Mouse (Mus musculus) ES-E14 (cell line): ENCODE data around the gene Zpr1.

Source experiments
- CHD2 ChIP-seq: IDR thresholded peaks from 2 replicates; pipeline ENCODE4 v1.6.1; 2014; ENCODE audit warnings: mild to moderate bottlenecking, low read depth, low read length, inconsistent platforms
- ZC3H11A ChIP-seq: IDR thresholded peaks from 2 replicates; pipeline ENCODE4 v1.6.1; 2012; ENCODE audit warnings: low read depth, mild to moderate bottlenecking, inconsistent platforms, low read length, borderline replicate concordance

DNA sequence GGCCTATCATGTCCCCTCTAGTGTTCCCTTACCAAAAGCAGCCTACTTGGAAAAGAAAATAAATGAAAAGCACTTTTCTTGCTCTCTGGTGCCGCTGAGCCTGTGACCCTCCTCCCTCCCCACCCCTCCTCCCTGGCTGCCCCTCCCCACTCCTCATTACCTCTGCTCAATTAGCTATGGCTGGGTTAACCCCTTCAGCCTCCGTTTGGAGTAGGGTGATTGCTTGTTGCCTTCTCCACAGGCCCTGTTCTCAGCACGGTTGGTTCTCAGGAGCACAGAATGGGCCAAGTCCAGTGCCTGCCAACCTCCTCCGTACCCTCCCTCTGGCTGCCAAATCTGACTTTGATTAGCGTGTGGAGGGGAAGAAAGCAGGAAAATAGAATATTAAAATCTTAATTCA lies 43.5 kb downstream of the Zpr1 start:
- TF ChIP-seq ZC3H11A (no peak), CHD2 (no peak)
